ENCODE assay signal across 9 mouse cellular contexts in the genomic region with DNA sequence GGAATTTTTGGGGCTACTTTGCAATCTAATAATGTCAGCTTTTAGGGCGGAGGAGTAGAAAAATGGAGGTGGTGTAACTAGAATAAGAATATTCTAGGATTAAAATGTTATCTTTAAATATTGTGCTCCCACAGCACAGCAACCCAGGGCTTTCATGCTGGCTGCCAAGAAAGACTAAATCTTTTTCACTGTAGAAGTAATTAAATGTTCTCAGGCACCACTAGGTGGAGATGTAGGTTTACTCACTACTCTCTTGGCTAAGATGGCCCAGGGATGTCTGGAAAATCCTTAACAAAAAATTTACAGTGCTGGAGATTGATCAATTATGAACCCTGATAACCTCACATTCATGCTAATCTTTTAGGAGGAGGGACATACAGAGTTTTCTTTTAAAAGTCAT.
DNase-seq lines count a peak whose midpoint lies in the region; ATAC-seq and TF ChIP-seq lines count a peak whose summit lies in the region.
"Had no signal": no experiment of that assay in that cellular context is flagged by ENCODE, and none has a peak within 500 bp of the region (broad histone marks: within the 10 kb centered on the region; RNA-seq: fewer than 3 reads in every experiment).

No protein-coding gene starts in this region.

- no peak overlapping the region for H3K4me3 ChIP-seq in gastrocnemius, adult 2 months
- H3K4me3 ChIP-seq in midbrain, embryonic 10.5 days = no peak overlapping the region
- H3K4me3 ChIP-seq in midbrain, embryonic 11.5 days (ENCODE audit: low read depth, low read length) = no peak overlapping the region
- no peak overlapping the region for H3K4me3 ChIP-seq in hindbrain, postnatal 0 days (ENCODE audit: low read length)
- H3K4me3 ChIP-seq in stomach, postnatal 0 days (ENCODE audit: low read depth, low read length) = no peak overlapping the region
- H3K4me3 ChIP-seq: limb, embryonic 13.5 days had no signal

- no peaks in the 10 kb centered on the region for H3K36me3 ChIP-seq in midbrain, embryonic 10.5 days
- no peaks in the 10 kb centered on the region for H3K36me3 ChIP-seq in midbrain, embryonic 11.5 days (ENCODE audit: control insufficient read depth, insufficient read depth, low read length)
- H3K36me3 ChIP-seq in hindbrain, postnatal 0 days (ENCODE audit: insufficient read depth, low read length) = no peaks in the 10 kb centered on the region
- H3K36me3 ChIP-seq in stomach, postnatal 0 days (ENCODE audit: control insufficient read depth, insufficient read depth, low read length) = no peaks in the 10 kb centered on the region
- H3K36me3 ChIP-seq: limb, embryonic 13.5 days had no signal

- H3K27ac ChIP-seq in gastrocnemius, adult 2 months = no peak overlapping the region
- H3K27ac ChIP-seq in midbrain, embryonic 10.5 days (replicated peaks) = peak overlapping the region; percentile 38; the same call in 1 of the 2 replicates
- H3K27ac ChIP-seq in midbrain, embryonic 11.5 days (ENCODE audit: low read depth, low read length) = no peak overlapping the region
- H3K27ac ChIP-seq in hindbrain, postnatal 0 days = no peak overlapping the region
- H3K27ac ChIP-seq in stomach, postnatal 0 days (replicated peaks) = no peak overlapping the region
- H3K27ac ChIP-seq: limb, embryonic 13.5 days had no signal

- no peak overlapping the region for H3K4me2 ChIP-seq in midbrain, embryonic 11.5 days
- no peak overlapping the region for H3K4me2 ChIP-seq in hindbrain, postnatal 0 days (ENCODE audit: low read depth, low read length)
- H3K4me2 ChIP-seq in stomach, postnatal 0 days (replicated peaks; ENCODE audit: low read depth) = no peak overlapping the region
- H3K4me2 ChIP-seq: limb, embryonic 13.5 days had no signal

- DNase-seq in gastrocnemius, adult 2 months = no peak
- DNase-seq in gastrocnemius, adult 18-20 months (ENCODE audit: low spot score) = no peak
- no peak for DNase-seq in midbrain, embryonic 10.5 days (ENCODE audit: low spot score)
- DNase-seq in midbrain, embryonic 11.5 days (ENCODE audit: low spot score, missing footprints) = no peak
- peak; percentile 90 for DNase-seq in hindbrain, postnatal 0 days (ENCODE audit: low spot score)
- no peak for DNase-seq in stomach, postnatal 0 days (ENCODE audit: low spot score)
- DNase-seq in thymus, postnatal 14 days = no peak

- H3K27me3 ChIP-seq in midbrain, embryonic 10.5 days (ENCODE audit: low read depth, poor library complexity, severe bottlenecking) = no peaks in the 10 kb centered on the region
- H3K27me3 ChIP-seq in midbrain, embryonic 11.5 days (ENCODE audit: control insufficient read depth, insufficient read depth, low read length) = no peaks in the 10 kb centered on the region
- H3K27me3 ChIP-seq in hindbrain, postnatal 0 days (ENCODE audit: insufficient read depth, low read length) = no peaks in the 10 kb centered on the region
- H3K27me3 ChIP-seq in stomach, postnatal 0 days (ENCODE audit: control insufficient read depth, insufficient read depth, low read length) = no peaks in the 10 kb centered on the region
- H3K27me3 ChIP-seq: limb, embryonic 13.5 days had no signal

- no peaks in the 10 kb centered on the region for H3K9me3 ChIP-seq in midbrain, embryonic 10.5 days (replicated peaks)
- H3K9me3 ChIP-seq in midbrain, embryonic 11.5 days (ENCODE audit: control insufficient read depth, low read length) = no peaks in the 10 kb centered on the region
- H3K9me3 ChIP-seq in hindbrain, postnatal 0 days (ENCODE audit: low read length) = no peaks in the 10 kb centered on the region
- H3K9me3 ChIP-seq in stomach, postnatal 0 days (ENCODE audit: control insufficient read depth, low read length) = no peaks in the 10 kb centered on the region
- H3K9me3 ChIP-seq: limb, embryonic 13.5 days had no signal

- peaks cover 52% of the 10 kb centered on the region for H3K4me1 ChIP-seq in midbrain, embryonic 10.5 days
- peaks cover 19% of the 10 kb centered on the region for H3K4me1 ChIP-seq in midbrain, embryonic 11.5 days (ENCODE audit: control insufficient read depth, insufficient read depth, low read length)
- H3K4me1 ChIP-seq in hindbrain, postnatal 0 days (ENCODE audit: insufficient read depth, low read length) = no peaks in the 10 kb centered on the region
- H3K4me1 ChIP-seq in stomach, postnatal 0 days (replicated peaks; ENCODE audit: control insufficient read depth, insufficient read depth) = no peaks in the 10 kb centered on the region
- H3K4me1 ChIP-seq: limb, embryonic 13.5 days had no signal

- intact Hi-C loops in gastrocnemius, adult 2 months (cut with DNase I) = no loop called here

- 52% methylated on average over 1 of the region's 1 CpGs for WGBS in midbrain, embryonic 10.5 days
- 42% methylated on average over 1 of the region's 1 CpGs for WGBS in midbrain, embryonic 11.5 days
- 46% methylated on average over 1 of the region's 1 CpGs for WGBS in hindbrain, postnatal 0 days
- 36% methylated on average over 1 of the region's 1 CpGs for WGBS in stomach, postnatal 0 days

- TF ChIP-seq CTCF in gastrocnemius, adult 2 months (IDR thresholded peaks at IDR 0.05) = peak; percentile 31; the same call in 1 of the 2 replicates
- TF ChIP-seq CTCF in hindbrain, postnatal 0 days (IDR thresholded peaks at IDR 0.05; ENCODE audit: low read depth) = peak; percentile 75
- TF ChIP-seq CTCF in stomach, postnatal 0 days (IDR thresholded peaks at IDR 0.05; ENCODE audit: low read depth) = peak; percentile 76

- no peak for TF ChIP-seq EP300 in stomach, postnatal 0 days (optimal IDR thresholded peaks at IDR 0.05)

- H3K9ac ChIP-seq in midbrain, embryonic 11.5 days (ENCODE audit: low read length) = no peak overlapping the region
- no peak overlapping the region for H3K9ac ChIP-seq in hindbrain, postnatal 0 days (replicated peaks; ENCODE audit: low read length)
- H3K9ac ChIP-seq in stomach, postnatal 0 days (ENCODE audit: low read length) = no peak overlapping the region
- H3K9ac ChIP-seq: limb, embryonic 13.5 days had no signal

- ATAC-seq in midbrain, embryonic 11.5 days (ENCODE audit: low FRiP score) = no peak
- peak; percentile 62; the same call in 1 of the 2 replicates for ATAC-seq in hindbrain, postnatal 0 days
- ATAC-seq in stomach, postnatal 0 days (ENCODE audit: low FRiP score, low TSS enrichment) = no peak
- ATAC-seq in granulocyte monocyte progenitor cell, adult 5-6 weeks (replicated peaks; ENCODE audit: poor library complexity, severe bottlenecking) = no peak
